Mouse (Mus musculus) frontal cortex, postnatal 14 days (tissue): Measurements from ENCODE around the gene Irx2.

ENCODE experiments used
- DNase-seq, 2 experiments: peaks; one replicate each; pipeline ENCODE4 v3.0.0; 2022; ENCODE audit warnings: low spot score in 2 of 2

Irx2 gene

GRCm38 (mm10) chr13:72636331-72636851 lies 7.8 kb downstream of the Irx2 start:
- no peak for DNase-seq

- DNase-seq, result no peak
Measured at GRCm38 (mm10) chr13:72637536-72637935, 8.9 kb downstream of the Irx2 start.

GRCm38 (mm10) chr13:72638401-72639130 lies 9.9 kb downstream of the Irx2 start:
- DNase-seq, result no peak

DNA sequence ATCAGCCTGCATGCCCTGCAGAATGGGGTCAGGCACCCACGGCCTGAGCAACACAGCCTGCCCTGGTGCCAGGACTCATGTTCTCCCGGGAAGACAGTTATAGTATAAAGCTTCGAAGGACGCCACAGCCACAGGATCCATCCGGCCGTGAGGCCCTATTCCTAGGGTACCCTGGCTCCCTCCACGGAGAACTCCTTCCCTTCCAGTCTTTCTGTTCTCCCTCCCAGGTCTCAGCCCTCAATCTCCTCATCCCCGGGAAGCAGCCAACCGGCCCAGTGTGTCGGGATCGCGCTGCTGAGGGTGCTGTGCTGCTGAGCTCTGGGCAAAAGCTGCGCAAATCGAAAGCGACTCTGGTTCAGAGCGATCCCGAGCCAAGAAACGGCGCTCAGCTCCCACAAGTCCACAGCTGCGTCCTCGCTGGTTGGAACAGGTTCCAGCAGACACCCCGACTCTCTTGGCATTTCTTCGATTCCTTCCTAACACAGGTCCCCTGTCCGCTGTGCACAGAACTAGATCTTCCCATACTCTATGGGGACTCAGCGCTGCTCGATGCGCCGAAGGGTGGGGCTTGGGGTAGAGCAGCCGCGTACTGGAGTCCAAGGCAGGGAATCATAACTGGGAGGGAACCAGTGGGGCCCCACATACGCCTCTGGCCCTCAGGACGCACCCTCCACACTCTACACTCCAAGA lies 11.0 kb downstream of the Irx2 start:
- no peak for DNase-seq

- no peak for DNase-seq
Measured at GRCm38 (mm10) chr13:72640131-72640521, 11.5 kb downstream of the Irx2 start.

DNA sequence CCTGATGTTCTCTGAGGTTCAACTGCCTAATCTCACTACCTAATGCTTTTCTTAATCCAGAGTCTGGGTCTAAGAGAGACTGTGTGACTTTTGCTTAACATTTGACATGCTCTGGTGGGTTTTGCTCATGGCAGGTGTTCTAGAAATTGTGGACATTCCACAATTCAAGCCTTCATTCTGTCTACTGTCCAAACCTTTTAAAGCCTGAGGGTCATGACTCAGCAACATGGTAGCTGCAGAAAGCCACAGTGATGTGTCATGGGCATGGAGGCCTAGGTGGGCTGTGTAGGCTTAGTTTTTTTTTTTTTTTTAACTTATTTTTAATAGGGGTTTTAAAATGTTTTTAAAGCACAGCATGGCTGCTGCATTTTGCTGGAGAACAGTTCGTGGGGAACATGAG lies 27.8 kb downstream of the Irx2 start:
- no peak for DNase-seq

- no peak for DNase-seq
Measured at GRCm38 (mm10) chr13:72675826-72676225, 47.2 kb downstream of the Irx2 start.
